Mouse (Mus musculus): ENCODE measurements around the gene Fam168a. TPM values are rescaled to one million over a fixed set of nuclear protein-coding genes. Genes with fewer than 3 reads are reported as not detected.

The Fam168a gene
- polyA plus RNA-seq, 1 experiment from 2014 or later, result 102 TPM

GRCm38 (mm10) chr7:100848744-100849143 lies 142.3 kb downstream of the Fam168a start:
- no peak for ATAC-seq
- no peaks in the 10 kb centered on the region for H3K9me3 ChIP-seq (ENCODE audit: control insufficient read depth, low read length)
- H3K27me3 ChIP-seq (replicated peaks; ENCODE audit: control insufficient read depth, insufficient read depth, low read length), result no peaks in the 10 kb centered on the region
- no peak overlapping the region for H3K4me3 ChIP-seq (ENCODE audit: low read length)
- WGBS, result 32% methylated on average over 6 of the region's 6 CpGs
- peaks cover 11% of the 10 kb centered on the region for H3K4me1 ChIP-seq (ENCODE audit: control insufficient read depth, insufficient read depth, low read depth, low read length)
- no peak overlapping the region for H3K4me2 ChIP-seq (ENCODE audit: low read length)
- no peak overlapping the region for H3K9ac ChIP-seq (ENCODE audit: low read depth, low read length)
- no peaks in the 10 kb centered on the region for H3K36me3 ChIP-seq (ENCODE audit: control insufficient read depth, insufficient read depth, low read length)
- no peak overlapping the region for H3K27ac ChIP-seq (ENCODE audit: low read depth, low read length)

DNA sequence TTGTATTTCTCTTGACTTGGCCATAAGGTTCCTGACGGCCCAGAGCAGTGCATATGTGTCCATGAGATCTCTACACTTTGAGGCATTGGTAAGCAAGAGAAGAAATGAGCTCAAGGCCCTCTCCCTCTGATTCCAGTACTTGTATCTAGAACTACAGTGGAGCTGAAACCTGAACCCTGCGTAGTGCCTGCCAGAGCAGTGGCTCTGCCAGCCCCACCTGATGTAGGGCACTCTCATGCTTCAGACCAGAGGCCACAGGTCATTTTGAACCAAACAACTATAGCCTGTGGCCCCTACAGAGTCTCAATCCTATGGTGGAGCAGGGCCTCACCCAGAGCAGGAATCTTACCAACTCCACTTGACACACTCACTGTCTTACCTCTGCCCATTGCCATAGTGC lies 143.1 kb downstream of the Fam168a start:
- H3K36me3 ChIP-seq (ENCODE audit: control insufficient read depth, insufficient read depth, low read length), result no peaks in the 10 kb centered on the region
- H3K4me2 ChIP-seq (ENCODE audit: low read length), result no peak overlapping the region
- no peak overlapping the region for H3K9ac ChIP-seq (ENCODE audit: low read depth, low read length)
- no peak overlapping the region for H3K27ac ChIP-seq (ENCODE audit: low read depth, low read length)
- H3K27me3 ChIP-seq (replicated peaks; ENCODE audit: control insufficient read depth, insufficient read depth, low read length), result no peaks in the 10 kb centered on the region
- no peak overlapping the region for H3K4me3 ChIP-seq (ENCODE audit: low read length)
- no peak for ATAC-seq
- 93% methylated on average over 2 of the region's 2 CpGs for WGBS
- peaks cover 11% of the 10 kb centered on the region for H3K4me1 ChIP-seq (ENCODE audit: control insufficient read depth, insufficient read depth, low read depth, low read length)
- no peaks in the 10 kb centered on the region for H3K9me3 ChIP-seq (ENCODE audit: control insufficient read depth, low read length)

- Histone ChIP-seq H3K4me2 (ENCODE audit: low read length) (no peak overlapping the region), H3K27ac (ENCODE audit: low read depth, low read length) (peak overlapping the region; percentile 37), H3K27me3 (replicated peaks; ENCODE audit: control insufficient read depth, insufficient read depth, low read length) (no peaks in the 10 kb centered on the region), H3K9ac (ENCODE audit: low read depth, low read length) (0 out of 2 replicates have a peak overlapping the region, but pooled peaks have one; percentile 9), H3K4me1 (ENCODE audit: control insufficient read depth, insufficient read depth, low read depth, low read length) (peaks cover 19% of the 10 kb centered on the region), H3K36me3 (ENCODE audit: control insufficient read depth, insufficient read depth, low read length) (no peaks in the 10 kb centered on the region), H3K4me3 (ENCODE audit: low read length) (no peak overlapping the region), H3K9me3 (ENCODE audit: control insufficient read depth, low read length) (no peaks in the 10 kb centered on the region)
- ATAC-seq, result no peak
- WGBS, result 57% methylated on average over 9 of the region's 9 CpGs
Measured at GRCm38 (mm10) chr7:100851481-100852356, 145.3 kb downstream of the Fam168a start.

DNA sequence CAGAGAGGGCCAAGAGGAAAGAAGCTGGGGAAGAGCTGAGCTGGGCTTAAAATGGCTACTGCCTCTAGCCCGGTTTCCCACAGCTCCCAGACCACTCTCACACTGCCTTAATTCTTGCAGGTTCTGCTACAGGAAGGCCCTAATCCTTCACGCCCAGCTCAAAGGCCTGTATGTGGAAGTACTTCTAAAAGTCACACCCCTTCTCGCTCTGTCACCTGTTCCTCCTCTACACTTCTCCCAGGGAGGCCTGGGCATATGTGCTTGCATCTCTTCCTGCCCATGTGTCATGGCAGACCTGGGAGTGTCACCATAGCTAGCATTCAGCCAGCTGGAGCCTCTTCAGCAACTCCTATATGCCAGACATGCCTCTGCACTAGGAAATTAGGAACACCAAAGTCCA lies 147.0 kb downstream of the Fam168a start:
- no peak overlapping the region for H3K9ac ChIP-seq (ENCODE audit: low read depth, low read length)
- WGBS, result 85% methylated on average over 3 of the region's 3 CpGs

DNA sequence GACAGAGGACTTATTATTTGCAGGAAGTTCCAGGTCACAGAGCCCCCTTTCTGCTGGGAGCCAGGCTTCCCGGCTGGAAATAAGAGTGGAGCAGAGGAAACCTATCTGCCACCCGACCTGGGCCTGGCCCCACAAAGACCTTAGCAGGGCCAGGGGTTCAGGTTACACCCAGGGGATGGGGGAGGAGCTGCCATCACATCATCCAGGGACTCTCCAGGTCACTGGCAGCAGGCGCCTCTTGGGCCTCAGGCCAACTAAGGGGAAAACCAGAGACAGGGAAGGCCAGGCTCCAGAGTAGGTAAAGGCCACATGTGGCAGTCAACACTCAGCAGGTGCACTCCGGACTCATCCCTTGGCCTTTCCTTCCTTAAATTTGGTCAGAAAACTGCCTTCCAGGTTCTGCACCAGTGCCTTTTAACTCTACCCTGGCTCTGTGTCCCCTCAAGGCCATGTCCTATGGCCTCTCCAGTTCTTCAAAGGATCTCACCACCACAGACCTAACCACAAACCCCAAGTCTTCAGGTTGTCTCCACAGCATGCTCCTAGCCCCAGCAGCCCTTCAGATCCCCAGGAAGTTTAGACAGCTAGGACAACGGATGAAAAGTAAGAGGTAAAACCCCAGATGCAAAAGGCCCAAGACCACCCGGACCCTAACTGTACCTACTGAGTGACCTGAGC lies 147.8 kb downstream of the Fam168a start:
- Histone ChIP-seq H3K4me1 (ENCODE audit: control insufficient read depth, insufficient read depth, low read depth, low read length) (peaks cover 19% of the 10 kb centered on the region), H3K27ac (ENCODE audit: low read depth, low read length) (no peak overlapping the region), H3K27me3 (replicated peaks; ENCODE audit: control insufficient read depth, insufficient read depth, low read length) (no peaks in the 10 kb centered on the region), H3K9me3 (ENCODE audit: control insufficient read depth, low read length) (no peaks in the 10 kb centered on the region), H3K4me3 (ENCODE audit: low read length) (no peak overlapping the region), H3K4me2 (ENCODE audit: low read length) (no peak overlapping the region), H3K36me3 (ENCODE audit: control insufficient read depth, insufficient read depth, low read length) (no peaks in the 10 kb centered on the region), H3K9ac (ENCODE audit: low read depth, low read length) (0 out of 2 replicates have a peak overlapping the region, but pooled peaks have one; percentile 6)
- ATAC-seq, result no peak
- 53% methylated on average over 6 of the region's 6 CpGs for whole genome bisulfite sequencing

More for the DNA sequence above, 147.0 kb downstream of the Fam168a start:
- ATAC-seq, result no peak
- H3K27me3 ChIP-seq (replicated peaks; ENCODE audit: control insufficient read depth, insufficient read depth, low read length), result no peaks in the 10 kb centered on the region
- H3K4me3 ChIP-seq (ENCODE audit: low read length), result no peak overlapping the region
- no peaks in the 10 kb centered on the region for H3K36me3 ChIP-seq (ENCODE audit: control insufficient read depth, insufficient read depth, low read length)
- no peak overlapping the region for H3K4me2 ChIP-seq (ENCODE audit: low read length)
- H3K4me1 ChIP-seq (ENCODE audit: control insufficient read depth, insufficient read depth, low read depth, low read length), result peaks cover 19% of the 10 kb centered on the region
- no peak overlapping the region for H3K27ac ChIP-seq (ENCODE audit: low read depth, low read length)
- no peaks in the 10 kb centered on the region for H3K9me3 ChIP-seq (ENCODE audit: control insufficient read depth, low read length)

- H3K4me3 ChIP-seq (ENCODE audit: low read length), result no peak overlapping the region
- no peak overlapping the region for H3K9ac ChIP-seq (ENCODE audit: low read depth, low read length)
- ATAC-seq, result no peak
- H3K36me3 ChIP-seq (ENCODE audit: control insufficient read depth, insufficient read depth, low read length), result no peaks in the 10 kb centered on the region
- peaks cover 19% of the 10 kb centered on the region for H3K4me1 ChIP-seq (ENCODE audit: control insufficient read depth, insufficient read depth, low read depth, low read length)
- no peak overlapping the region for H3K27ac ChIP-seq (ENCODE audit: low read depth, low read length)
- no peaks in the 10 kb centered on the region for H3K27me3 ChIP-seq (replicated peaks; ENCODE audit: control insufficient read depth, insufficient read depth, low read length)
- no peaks in the 10 kb centered on the region for H3K9me3 ChIP-seq (ENCODE audit: control insufficient read depth, low read length)
- 54% methylated on average over 5 of the region's 5 CpGs for WGBS
- no peak overlapping the region for H3K4me2 ChIP-seq (ENCODE audit: low read length)
Measured at GRCm38 (mm10) chr7:100854861-100855260, 148.4 kb downstream of the Fam168a start.

DNA sequence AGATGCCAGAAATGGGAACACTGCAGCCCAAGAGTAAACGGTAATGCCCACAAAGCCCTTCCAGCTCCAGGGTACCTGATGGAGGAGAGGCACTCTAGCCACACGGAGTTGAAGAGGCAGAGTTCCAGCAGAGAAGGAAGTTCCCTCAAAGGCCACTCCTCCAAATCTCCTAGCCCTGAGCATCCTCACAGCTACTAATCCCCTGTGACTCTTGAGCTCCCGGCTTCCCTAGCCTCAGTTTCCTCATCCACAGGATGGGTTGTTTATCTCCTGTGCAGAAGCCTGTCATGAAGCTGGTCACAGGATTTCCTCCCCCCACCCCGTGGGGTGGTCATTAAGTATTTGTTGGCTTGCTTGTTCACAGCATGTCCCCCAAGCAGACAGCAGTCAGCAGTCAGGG lies 148.9 kb downstream of the Fam168a start:
- H3K9ac ChIP-seq (ENCODE audit: low read depth, low read length), result no peak overlapping the region
- peaks cover 19% of the 10 kb centered on the region for H3K4me1 ChIP-seq (ENCODE audit: control insufficient read depth, insufficient read depth, low read depth, low read length)
- H3K27me3 ChIP-seq (replicated peaks; ENCODE audit: control insufficient read depth, insufficient read depth, low read length), result no peaks in the 10 kb centered on the region
- no peaks in the 10 kb centered on the region for H3K36me3 ChIP-seq (ENCODE audit: control insufficient read depth, insufficient read depth, low read length)
- no peak for ATAC-seq
- 53% methylated on average over 4 of the region's 4 CpGs for WGBS
- H3K4me2 ChIP-seq (ENCODE audit: low read length), result no peak overlapping the region
- no peaks in the 10 kb centered on the region for H3K9me3 ChIP-seq (ENCODE audit: control insufficient read depth, low read length)
- H3K27ac ChIP-seq (ENCODE audit: low read depth, low read length), result peak overlapping the region; percentile 16; the same call in 1 of the 2 replicates
- H3K4me3 ChIP-seq (ENCODE audit: low read length), result no peak overlapping the region

DNA sequence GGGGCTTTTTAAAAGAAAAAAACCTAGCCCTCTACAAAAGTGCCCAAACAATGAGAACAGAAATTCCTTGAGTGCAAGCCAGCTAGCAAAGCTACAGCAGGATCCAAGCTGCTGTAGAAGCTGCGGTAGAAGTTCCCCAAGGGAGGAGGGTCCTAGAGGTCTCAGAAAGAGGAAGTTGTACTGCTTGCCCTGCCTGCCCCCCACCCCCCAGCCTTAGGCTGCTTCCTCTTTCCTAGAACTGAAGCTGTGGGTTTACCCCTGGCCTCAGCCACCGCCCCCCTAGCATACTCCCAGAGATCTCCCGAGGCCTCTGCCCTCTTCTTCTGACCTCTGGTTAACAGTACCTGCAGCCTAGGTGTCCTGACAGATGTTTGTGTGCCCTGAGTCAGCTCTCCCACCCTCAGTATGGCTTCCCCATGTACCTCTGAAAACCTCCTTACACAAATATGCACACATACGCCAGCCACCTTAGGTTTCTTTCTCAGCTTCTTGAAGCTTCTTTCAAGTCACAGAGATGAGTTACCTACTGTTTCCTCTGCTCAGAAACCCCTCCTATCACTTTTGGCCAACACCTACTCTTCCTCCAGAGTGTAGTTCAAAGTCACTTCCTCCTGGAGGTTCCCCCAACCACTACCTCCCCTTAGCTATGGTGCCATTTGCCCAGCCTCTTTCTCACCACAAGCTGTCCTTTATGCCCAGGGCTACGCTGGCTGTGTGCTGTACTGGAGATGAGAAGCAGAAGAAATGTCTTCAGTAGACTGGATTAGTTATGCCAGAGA lies 149.5 kb downstream of the Fam168a start:
- ATAC-seq, result no peak
- Histone ChIP-seq H3K9ac (ENCODE audit: low read depth, low read length) (0 out of 2 replicates have a peak overlapping the region, but pooled peaks have one; percentile 2), H3K36me3 (ENCODE audit: control insufficient read depth, insufficient read depth, low read length) (no peaks in the 10 kb centered on the region), H3K4me1 (ENCODE audit: control insufficient read depth, insufficient read depth, low read depth, low read length) (peaks cover 19% of the 10 kb centered on the region), H3K9me3 (ENCODE audit: control insufficient read depth, low read length) (no peaks in the 10 kb centered on the region), H3K27me3 (replicated peaks; ENCODE audit: control insufficient read depth, insufficient read depth, low read length) (no peaks in the 10 kb centered on the region), H3K27ac (ENCODE audit: low read depth, low read length) (peak overlapping the region; percentile 16; the same call in 1 of the 2 replicates), H3K4me2 (ENCODE audit: low read length) (no peak overlapping the region), H3K4me3 (ENCODE audit: low read length) (no peak overlapping the region)
- 70% methylated on average over 5 of the region's 5 CpGs for WGBS

All from hindbrain, embryonic 16.5 days (tissue).